Mouse (Mus musculus): ENCODE measurements around the gene Scp2d1.

Gene Scp2d1

GRCm38 (mm10) chr2:144868827-144869226 lies 45.4 kb downstream of the Scp2d1 start:
- no peak for TF ChIP-seq GATA4 (IDR thresholded peaks at IDR 0.05; ENCODE audit: insufficient replicate concordance, low read length)

Measured in liver, adult (tissue).